Mouse (Mus musculus): ENCODE data around the gene Ccne1.

The Ccne1 gene

DNA sequence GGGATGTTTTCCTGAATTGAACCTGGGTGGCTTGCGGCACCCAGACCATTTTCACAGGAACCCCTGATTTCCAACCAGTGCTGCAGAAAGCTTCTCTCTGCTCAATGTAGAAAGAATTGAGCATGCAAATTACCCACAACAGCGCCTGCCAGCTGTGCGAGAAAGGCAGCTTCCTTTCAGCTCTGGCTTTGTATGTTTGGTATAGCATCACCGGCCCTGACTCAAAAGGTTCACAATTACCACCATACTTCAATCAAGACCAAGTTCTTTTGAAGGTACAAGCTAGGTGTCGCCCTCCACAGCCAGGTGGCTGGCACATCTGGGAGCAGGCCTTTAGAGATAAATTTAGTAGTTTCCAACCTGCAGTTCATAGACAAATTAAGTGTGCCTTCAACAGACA, 3.2 kb downstream of the Ccne1 start:
- in situ Hi-C loops (cut with MboI; ENCODE audit: unreplicated experiment in 2 of 2) = loop anchor here in 1 of 2 experiments (5.0 kb wide), 1 partner anchor 88 kb away; no protein-coding TSS in a partner anchor

GRCm38 (mm10) chr7:38094353-38094752, 13.0 kb downstream of the Ccne1 start:
- in situ Hi-C loops (cut with MboI; ENCODE audit: unreplicated experiment in 2 of 2) = no loop called here

DNA sequence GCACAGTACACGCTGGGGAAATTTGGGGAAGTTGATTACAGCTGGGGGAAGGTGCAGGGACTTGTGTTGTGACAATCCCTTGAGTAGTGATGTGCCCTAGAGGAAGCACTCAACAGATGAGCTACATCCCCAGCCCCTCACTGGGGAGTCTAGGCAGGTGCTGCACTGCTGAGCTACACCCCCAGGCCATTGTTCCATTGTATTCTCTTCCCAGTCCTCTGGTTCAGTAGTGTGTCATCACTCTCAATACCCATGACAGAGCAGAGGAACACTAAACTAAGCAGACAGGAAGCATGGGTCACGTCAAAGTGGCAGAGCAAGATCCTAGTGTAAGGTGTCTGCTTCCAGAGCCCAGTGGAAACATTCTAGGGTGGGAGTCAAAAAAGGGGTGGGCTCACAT, 14.2 kb downstream of the Ccne1 start:
- in situ Hi-C loops (cut with MboI; ENCODE audit: unreplicated experiment in 2 of 2) = no loop called here

DNA sequence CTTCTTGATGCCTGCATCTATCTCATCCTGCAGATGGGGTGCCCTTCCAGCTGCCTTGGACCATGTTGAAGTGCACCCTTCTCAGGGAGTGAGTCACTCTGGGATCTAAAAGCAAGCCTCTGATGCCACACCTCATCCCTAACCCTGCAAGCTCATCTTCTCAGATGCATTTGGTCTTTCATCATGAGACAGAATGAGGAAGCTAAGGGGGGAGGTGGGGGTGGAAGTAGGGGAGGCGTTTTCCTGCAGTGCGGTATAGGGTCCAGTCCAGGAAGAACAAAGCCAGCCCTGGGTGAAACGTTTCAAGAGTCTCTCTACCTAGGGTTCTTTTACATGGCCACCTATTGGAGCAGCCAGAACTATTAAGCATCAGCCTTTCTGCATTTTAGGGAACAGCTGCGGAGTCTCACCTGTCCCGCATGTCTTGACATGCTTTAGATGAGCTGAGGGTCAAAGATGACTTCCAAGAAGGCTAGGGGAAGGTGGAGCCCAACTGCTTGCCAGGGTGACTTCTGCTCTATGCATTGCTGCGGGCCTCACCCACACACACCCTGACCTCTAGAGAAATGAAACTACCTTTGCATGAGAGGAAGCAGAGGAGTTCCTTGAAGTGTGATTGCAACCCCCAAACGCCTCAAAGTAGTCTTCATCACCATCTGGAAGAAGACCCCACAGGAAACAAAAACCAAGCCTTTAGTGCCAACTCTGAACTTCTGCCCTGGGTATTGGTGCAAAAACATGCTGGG, 17.2 kb downstream of the Ccne1 start:
- in situ Hi-C loops (cut with MboI; ENCODE audit: unreplicated experiment in 2 of 2) = loop anchor here in 1 of 2 experiments (10.0 kb wide), 1 partner anchor 65 kb away; the partner anchor contains the start of gene Uri1

DNA sequence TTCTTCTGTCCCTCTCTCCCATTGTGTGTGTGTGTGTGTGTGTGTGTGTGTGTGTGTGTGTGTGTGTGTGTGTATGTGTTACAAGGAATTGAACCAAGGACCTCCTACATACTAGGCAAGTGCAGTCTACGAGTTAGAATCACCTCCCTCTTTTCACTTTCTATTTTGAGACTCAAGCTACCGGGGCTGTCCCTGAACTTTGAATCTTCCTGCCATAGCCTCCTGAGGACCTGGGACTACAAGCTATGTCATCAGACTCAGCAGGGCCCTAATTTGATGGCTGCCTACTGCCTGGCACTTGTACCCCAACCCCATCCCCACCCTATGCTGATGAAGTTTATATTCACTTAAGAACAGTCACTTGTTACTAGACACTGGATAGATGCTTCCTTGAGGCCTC, 18.9 kb downstream of the Ccne1 start:
- in situ Hi-C loops (cut with MboI; ENCODE audit: unreplicated experiment in 2 of 2) = loop anchor here in 1 of 2 experiments (10.0 kb wide), 1 partner anchor 64 kb away; the partner anchor contains the start of gene Uri1

GRCm38 (mm10) chr7:38087856-38088255, 19.5 kb downstream of the Ccne1 start:
- in situ Hi-C loops (cut with MboI; ENCODE audit: unreplicated experiment in 2 of 2) = loop anchor here in 1 of 2 experiments (10.0 kb wide), 1 partner anchor 63 kb away; the partner anchor contains the start of gene Uri1

GRCm38 (mm10) chr7:38086401-38086800, 20.9 kb downstream of the Ccne1 start:
- in situ Hi-C loops (cut with MboI; ENCODE audit: unreplicated experiment in 2 of 2) = loop anchor here in 1 of 2 experiments (10.0 kb wide), 1 partner anchor 62 kb away; the partner anchor contains the start of gene Uri1

- in situ Hi-C loops (cut with MboI; ENCODE audit: unreplicated experiment in 2 of 2) = loop anchor here in 1 of 2 experiments (10.0 kb wide), 1 partner anchor 61 kb away; the partner anchor contains the start of gene Uri1
Observed at GRCm38 (mm10) chr7:38085573-38086211, 21.6 kb downstream of the Ccne1 start.

DNA sequence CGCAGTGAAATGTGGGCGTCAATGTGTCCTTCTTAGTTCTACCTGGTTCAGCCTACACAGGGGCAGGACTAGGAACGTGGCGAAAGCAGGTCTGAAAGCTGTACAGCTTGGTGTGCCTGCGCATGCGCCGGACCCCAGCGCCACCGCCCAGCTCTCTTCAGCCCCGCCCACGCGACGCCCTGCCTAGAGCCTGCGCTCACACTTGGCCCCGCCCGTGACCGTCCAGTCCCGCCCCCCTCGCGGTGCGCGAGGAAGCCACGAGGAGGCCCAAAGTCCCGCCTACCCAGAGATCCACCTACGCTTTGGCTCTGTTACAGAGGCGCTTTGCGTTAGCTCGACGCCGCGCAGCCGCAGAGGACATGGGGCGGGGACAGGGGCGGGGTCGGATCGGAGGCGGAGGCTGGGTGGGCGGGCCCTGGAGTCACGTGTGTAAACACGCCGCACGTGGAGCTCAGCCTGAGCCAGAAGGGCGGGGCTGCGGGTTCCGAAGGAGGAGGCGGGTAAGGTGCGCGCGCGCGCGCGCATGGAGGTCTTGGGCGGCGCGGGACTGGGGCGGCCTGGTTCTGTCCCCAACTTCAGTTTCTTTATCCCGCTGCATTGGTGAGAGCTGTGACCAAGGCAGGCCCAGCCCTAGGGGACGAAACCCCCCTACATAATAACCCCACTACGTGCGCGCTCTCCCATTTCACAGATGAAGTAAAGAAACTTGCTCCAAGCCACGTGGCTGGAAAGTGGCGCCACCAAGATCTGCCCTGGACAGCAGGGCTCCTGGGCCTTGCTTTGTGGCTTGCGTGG, 22.4 kb downstream of the Ccne1 start:
- in situ Hi-C loops (cut with MboI; ENCODE audit: unreplicated experiment in 2 of 2) = loop anchor here (5.0 to 10.0 kb wide), 2 partner anchors 60 to 63 kb away; partner anchors contain the start of gene Uri1 (in 2 of the 2)

- in situ Hi-C loops (cut with MboI; ENCODE audit: unreplicated experiment in 2 of 2) = loop anchor here (5.0 to 10.0 kb wide), 2 partner anchors 58 to 61 kb away; partner anchors contain the start of gene Uri1 (in 2 of the 2)
Observed at GRCm38 (mm10) chr7:38082971-38083370, 24.4 kb downstream of the Ccne1 start.

- in situ Hi-C loops (cut with MboI; ENCODE audit: unreplicated experiment in 2 of 2) = no loop called here
Observed at GRCm38 (mm10) chr7:38077189-38077588, 30.1 kb downstream of the Ccne1 start.

GRCm38 (mm10) chr7:38075487-38075886, 31.8 kb downstream of the Ccne1 start:
- in situ Hi-C loops (cut with MboI; ENCODE audit: unreplicated experiment in 2 of 2) = no loop called here

DNA sequence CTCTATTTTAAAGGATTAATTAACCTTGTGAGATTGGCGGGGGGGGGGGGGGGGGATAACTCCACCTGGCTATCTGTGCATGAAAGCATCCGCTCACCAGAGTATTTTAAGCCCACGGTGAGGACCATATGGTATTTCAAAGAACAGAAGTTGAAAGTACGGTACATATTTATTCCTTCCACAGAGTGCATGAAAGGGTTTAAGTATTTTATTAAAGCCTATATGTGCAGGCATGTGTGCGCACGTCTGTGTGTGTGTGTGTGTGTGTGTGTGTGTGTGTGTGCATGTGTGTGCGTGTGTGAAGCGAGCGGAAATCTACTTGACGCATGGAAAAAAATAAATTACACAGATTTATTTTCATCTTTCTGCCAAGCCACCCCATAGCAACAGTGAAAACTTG, 32.4 kb downstream of the Ccne1 start:
- in situ Hi-C loops (cut with MboI; ENCODE audit: unreplicated experiment in 2 of 2) = loop anchor here (5.0 kb wide), 2 partner anchors 698 to 703 kb away; no protein-coding TSS in a partner anchor

GRCm38 (mm10) chr7:38074514-38074913, 32.8 kb downstream of the Ccne1 start:
- in situ Hi-C loops (cut with MboI; ENCODE audit: unreplicated experiment in 2 of 2) = loop anchor here (5.0 kb wide), 2 partner anchors 697 to 702 kb away; no protein-coding TSS in a partner anchor

DNA sequence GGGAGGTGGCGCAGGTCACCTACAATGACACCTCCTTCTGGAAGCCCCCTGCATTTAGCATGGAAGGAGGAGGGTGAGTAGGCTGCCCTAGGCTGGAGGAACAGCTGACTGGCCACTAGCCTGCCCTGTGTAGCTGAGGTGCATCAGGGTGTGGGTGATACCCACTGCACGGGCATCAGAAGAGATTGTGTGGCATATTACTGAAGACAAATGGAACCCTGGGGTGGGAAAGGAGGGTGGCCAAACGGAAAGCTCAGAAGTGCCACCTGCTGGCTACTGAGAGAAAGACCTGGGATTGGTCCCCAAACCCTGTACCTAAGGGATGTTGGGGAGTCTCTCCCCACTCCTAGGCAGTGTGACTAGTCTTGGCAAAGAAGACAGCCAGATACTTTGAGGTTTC, 33.6 kb downstream of the Ccne1 start:
- in situ Hi-C loops (cut with MboI; ENCODE audit: unreplicated experiment in 2 of 2) = loop anchor here (5.0 kb wide), 2 partner anchors 696 to 701 kb away; no protein-coding TSS in a partner anchor

DNA sequence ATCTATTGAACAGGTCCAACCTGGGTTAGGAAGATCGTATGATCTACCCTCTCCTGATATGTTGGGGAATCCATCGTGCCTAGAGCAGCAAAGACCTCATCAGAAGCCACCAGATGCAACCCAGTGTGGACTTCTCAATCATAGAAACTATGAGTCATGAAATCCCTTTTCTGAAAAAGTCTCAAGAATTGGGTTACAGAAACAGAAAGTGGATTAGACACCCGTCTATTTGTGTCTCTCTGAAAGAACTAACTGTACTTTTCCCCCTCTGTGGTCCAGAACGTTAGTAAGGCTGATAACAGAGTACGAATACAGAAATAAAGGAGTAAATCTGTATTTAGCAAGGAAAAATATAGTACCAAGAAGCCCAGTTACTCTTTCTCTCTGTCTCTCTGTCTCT, 36.3 kb downstream of the Ccne1 start:
- in situ Hi-C loops (cut with MboI; ENCODE audit: unreplicated experiment in 2 of 2) = loop anchor here (5.0 kb wide), 2 partner anchors 694 to 699 kb away; no protein-coding TSS in a partner anchor

GRCm38 (mm10) chr7:38070663-38071062, 36.7 kb downstream of the Ccne1 start:
- in situ Hi-C loops (cut with MboI; ENCODE audit: unreplicated experiment in 2 of 2) = loop anchor here (5.0 kb wide), 2 partner anchors 693 to 698 kb away; no protein-coding TSS in a partner anchor

DNA sequence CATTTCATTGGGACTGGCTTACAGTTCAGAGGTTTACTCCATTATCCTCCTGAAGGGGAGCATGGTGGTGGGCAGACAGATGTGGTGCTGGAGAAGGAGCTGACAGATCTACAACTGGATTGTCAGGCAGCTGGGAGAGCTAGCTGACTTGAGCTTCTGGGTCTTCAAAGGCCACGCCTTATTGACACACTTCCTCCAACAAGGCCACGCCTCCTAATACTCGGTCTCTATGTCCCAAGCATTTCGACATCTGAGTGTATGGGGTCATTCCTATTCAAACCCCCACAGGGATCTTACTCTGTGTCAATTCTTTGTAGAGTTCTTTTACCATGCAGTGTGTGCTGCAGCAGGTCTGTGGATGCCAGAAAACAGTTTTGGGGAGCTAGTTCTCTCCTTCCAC, 42.9 kb downstream of the Ccne1 start:
- in situ Hi-C loops (cut with MboI; ENCODE audit: unreplicated experiment in 2 of 2) = no loop called here

- in situ Hi-C loops (cut with MboI; ENCODE audit: unreplicated experiment in 2 of 2) = no loop called here
Observed at GRCm38 (mm10) chr7:38061060-38061970, 46.0 kb downstream of the Ccne1 start.

Data from v-Abl transformed pro-B cells (cell line).